Mouse (Mus musculus): Measurements from ENCODE around the gene Hist1h2ao.
"Not testable (repeated sequence)": the region's sequence is repeated elsewhere in the genome, so short reads cannot be mapped to it uniquely, and the experiment has no call there.

DNA sequence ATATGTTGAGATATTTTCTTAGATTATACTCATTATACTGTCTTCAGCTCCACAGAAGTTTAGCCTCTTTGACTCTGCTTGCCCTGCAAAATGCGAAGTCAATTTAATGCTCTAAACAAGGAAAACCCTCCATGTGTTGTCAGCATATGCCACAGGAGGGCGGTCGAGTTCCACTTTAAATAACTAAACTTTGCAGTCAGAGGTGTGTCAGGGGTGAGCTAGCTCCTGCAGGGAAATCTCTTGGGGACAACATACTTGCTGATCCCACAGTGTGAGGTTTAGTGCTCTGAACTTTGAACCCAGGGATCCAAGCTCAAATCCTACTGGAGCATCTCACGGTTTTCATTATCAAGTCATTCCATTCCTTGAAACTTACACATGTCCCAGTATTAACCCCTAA, 30.2 kb downstream of the Hist1h2ao start:
- TF ChIP-seq POLR2A (IDR thresholded peaks at IDR 0.05; ENCODE audit: low read depth, low read length); CTCF (IDR thresholded peaks at IDR 0.05; ENCODE audit: extremely low read depth, insufficient read length, insufficient replicate concordance, low read depth, low read length): not testable (repeated sequence)

Data from small intestine, adult 2 months (tissue).